Mouse (Mus musculus): ENCODE measurements around the gene Brd9. TPM values are rescaled to one million over a fixed set of nuclear protein-coding genes. Genes with fewer than 3 reads are reported as not detected.

The Brd9 gene
- polyA plus RNA-seq (2015; fragmentation: Nextera tagmentation; extraction: Ambion mirVana): 68.8 and 78.1 TPM in 2 replicates

DNA sequence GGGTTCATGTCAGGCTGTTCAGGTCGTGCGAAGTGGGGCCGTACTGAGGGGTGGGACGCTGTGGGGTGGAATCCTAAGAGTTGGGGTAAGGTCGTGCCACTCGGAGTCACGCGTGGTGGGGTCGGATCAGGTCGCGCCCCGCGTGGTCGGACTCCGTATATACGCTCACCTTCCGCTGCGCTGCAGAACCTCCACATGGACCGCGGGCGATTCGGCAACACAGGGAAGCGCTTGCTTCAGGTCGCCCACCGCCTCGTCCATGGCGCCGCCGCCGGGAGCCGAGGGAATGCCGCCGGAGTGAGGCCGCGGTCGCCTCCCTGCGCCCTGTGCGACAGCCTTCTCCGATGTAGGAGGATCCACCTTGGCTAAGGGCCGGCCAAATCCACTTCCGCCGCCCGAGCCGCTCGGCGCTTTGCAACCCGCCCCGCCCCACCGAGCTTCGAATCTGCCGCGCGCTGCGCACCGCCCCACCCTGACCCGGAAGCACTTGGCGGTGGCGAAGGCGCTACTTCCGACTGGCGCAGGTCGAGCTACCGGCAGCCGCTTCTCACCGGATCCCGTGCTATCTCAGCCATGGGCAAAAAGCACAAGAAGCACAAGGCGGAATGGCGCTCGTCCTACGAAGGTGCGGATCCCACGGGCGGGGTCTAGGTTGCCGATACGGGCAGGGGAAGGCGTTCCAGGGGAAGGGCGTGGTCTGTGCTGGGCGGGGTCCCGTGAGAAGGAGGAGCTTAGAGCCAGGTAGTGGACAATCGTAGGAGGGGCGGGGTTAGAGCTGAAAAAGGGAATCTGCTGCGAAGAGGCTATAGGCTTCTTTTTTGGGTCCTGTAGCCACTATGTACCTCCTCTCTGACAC is at the start of gene Brd9, which contains the start of gene Trip13:
Gene Brd9 (plus strand): TSS at position 491 of the 856 bp plus-strand sequence.
Gene Trip13 (minus strand): TSS at position 464 of the 856 bp plus-strand sequence.
- Histone ChIP-seq H3K9ac (replicated peaks) (peak within 1 kb of the TSS; percentile 82), H3K4me2 (peak within 1 kb of the TSS; percentile 91), H3K4me3 (replicated peaks) (peak within 1 kb of the TSS; percentile 85), H3K27me3 (replicated peaks) (no peaks in the 10 kb centered on the region), H3K27ac (replicated peaks) (peak within 1 kb of the TSS; percentile 89), H3K4me1 (peaks cover 17% of the 10 kb centered on the region), H3K36me3 (peaks cover 25% of the 10 kb centered on the region), H3K9me3 (replicated peaks) (no peaks in the 10 kb centered on the region)
- under 1% methylated on average over 78 of the region's 82 CpGs for WGBS
- ATAC-seq (ENCODE audit: low FRiP score): peak; percentile 99

DNA sequence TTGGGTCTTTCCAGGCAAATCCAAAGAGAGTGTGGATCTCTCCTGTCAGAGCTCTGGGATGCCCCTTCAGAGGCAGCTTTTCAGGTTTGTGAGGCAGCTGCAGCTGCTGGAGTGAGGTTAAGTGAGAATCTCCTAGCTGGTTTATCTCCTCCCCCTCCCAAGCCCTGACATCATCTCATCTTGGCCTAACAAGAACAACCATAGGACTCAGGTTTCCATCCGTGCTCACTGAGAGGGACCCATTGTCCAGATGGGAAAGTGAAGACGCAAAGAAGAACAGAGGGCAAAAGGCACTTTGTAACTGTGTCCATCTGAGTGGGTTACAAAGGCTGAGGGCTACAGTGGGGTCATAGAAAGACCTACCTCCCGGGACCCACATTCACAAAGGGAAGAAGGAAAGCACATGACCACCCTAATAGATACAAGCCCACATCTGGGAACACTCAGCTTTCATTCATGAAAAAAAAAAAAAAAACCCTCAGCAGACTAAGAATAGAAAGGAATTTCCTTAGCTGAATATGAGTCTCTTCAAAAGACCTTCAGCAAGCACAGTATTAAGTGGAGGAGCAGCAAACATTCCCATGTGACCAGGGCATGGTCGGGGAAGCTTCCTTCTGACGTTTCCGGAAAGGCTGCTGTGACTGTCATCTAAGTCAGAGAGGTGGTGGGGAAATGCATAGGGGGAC is 45.0 kb upstream of the Brd9 start:
- Histone ChIP-seq H3K36me3 (no peaks in the 10 kb centered on the region), H3K9ac (replicated peaks) (no peak overlapping the region), H3K4me1 (no peaks in the 10 kb centered on the region), H3K9me3 (replicated peaks) (no peaks in the 10 kb centered on the region), H3K27me3 (replicated peaks) (no peaks in the 10 kb centered on the region), H3K4me2 (no peak overlapping the region), H3K4me3 (replicated peaks) (no peak overlapping the region), H3K27ac (replicated peaks) (no peak overlapping the region)
- WGBS: 68% methylated on average over 6 of the region's 6 CpGs
- no peak for ATAC-seq (ENCODE audit: low FRiP score)

DNA sequence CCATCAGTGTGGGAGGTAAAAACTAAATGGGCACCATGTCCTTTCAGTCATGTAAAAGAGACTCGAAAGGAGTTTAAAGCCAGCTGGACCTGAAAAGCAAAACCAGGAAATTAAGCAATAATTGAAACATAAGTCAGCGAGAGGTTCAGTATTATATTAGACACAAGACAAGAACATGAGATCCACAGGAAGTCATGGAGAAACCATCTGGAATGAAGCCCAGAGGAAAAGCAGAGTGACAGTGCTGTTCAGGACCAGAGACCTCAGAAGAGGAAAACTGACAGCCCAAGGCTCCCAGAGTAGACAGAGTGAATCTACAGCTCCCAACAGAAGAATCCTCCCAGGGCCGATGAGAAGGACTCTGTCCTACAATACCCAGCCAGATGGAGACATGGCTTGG is 40.0 kb upstream of the Brd9 start:
- WGBS: 92% methylated on average over 3 of the region's 3 CpGs
- H3K4me2 ChIP-seq: no peak overlapping the region

DNA sequence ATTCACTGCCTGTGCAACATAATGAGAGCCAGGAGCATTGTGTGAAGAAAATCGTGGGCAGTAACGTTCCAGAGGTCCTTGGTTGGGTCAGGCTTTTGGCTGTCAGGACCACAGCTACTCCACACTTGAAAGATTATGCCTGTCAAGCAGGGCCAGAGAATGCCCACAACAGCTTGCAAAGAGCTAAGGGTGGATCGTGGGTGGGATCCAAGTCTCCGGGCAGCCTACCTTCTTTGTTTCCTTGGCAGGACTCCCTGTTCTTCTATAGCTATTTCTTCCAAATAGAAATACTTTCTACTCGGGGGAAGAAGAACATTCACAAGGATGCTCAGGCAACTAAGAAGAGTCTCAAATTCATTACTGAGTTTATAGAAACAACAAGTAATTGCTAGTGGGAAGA is 30.5 kb upstream of the Brd9 start:
- no peaks in the 10 kb centered on the region for H3K9me3 ChIP-seq (replicated peaks)
- H3K4me1 ChIP-seq: no peaks in the 10 kb centered on the region
- no peak overlapping the region for H3K4me3 ChIP-seq (replicated peaks)
- H3K36me3 ChIP-seq: no peaks in the 10 kb centered on the region
- H3K9ac ChIP-seq (replicated peaks): no peak overlapping the region
- H3K4me2 ChIP-seq: no peak overlapping the region
- no peak overlapping the region for H3K27ac ChIP-seq (replicated peaks)
- ATAC-seq (ENCODE audit: low FRiP score): no peak
- 85% methylated on average over 5 of the region's 5 CpGs for WGBS
- no peaks in the 10 kb centered on the region for H3K27me3 ChIP-seq (replicated peaks)

More for the DNA sequence above, 40.0 kb upstream of the Brd9 start:
- no peaks in the 10 kb centered on the region for H3K4me1 ChIP-seq
- no peaks in the 10 kb centered on the region for H3K27me3 ChIP-seq (replicated peaks)
- no peak overlapping the region for H3K27ac ChIP-seq (replicated peaks)
- no peak overlapping the region for H3K9ac ChIP-seq (replicated peaks)
- no peaks in the 10 kb centered on the region for H3K9me3 ChIP-seq (replicated peaks)
- ATAC-seq (ENCODE audit: low FRiP score): no peak
- H3K4me3 ChIP-seq (replicated peaks): no peak overlapping the region
- no peaks in the 10 kb centered on the region for H3K36me3 ChIP-seq

DNA sequence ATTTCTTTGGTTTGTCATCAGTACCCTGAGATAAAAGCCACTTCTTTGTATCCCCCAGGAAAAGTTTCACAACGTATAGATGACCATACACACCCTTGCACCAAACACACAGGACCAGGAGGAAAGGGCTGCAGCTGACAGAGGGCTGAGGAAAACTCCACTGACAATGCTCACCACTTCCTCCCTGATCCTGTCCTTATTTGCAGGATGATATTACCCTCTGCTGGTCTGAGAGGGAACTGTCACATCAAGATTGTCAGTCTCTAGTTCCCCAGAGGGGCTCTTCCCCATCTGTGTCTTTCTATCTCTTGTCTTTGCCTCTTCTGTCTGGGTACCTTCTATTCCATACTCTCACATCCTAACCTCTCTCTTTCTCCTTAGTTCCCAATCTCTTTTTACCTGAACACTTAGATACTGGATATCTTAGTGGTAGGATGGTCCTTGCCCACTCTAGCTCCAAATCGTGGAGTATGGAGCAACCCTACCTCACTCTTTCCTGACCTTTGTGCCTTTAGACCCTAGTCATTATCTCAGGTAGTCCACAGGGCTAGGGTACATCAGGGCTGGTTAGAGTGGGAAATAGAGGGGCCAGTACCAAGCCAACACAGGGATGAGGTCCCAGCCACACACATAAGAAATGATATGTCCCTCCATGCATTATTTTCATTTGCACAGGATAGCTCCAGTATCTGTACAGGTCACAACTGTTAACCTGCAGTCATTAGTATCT is 29.8 kb upstream of the Brd9 start:
- ATAC-seq (ENCODE audit: low FRiP score): peak; percentile 88
- Histone ChIP-seq H3K36me3 (no peaks in the 10 kb centered on the region), H3K27me3 (replicated peaks) (no peaks in the 10 kb centered on the region), H3K9ac (replicated peaks) (no peak overlapping the region), H3K4me2 (no peak overlapping the region), H3K4me3 (replicated peaks) (no peak overlapping the region), H3K4me1 (no peaks in the 10 kb centered on the region), H3K9me3 (replicated peaks) (no peaks in the 10 kb centered on the region), H3K27ac (replicated peaks) (no peak overlapping the region)
- 71% methylated on average over 2 of the region's 2 CpGs for whole genome bisulfite sequencing

DNA sequence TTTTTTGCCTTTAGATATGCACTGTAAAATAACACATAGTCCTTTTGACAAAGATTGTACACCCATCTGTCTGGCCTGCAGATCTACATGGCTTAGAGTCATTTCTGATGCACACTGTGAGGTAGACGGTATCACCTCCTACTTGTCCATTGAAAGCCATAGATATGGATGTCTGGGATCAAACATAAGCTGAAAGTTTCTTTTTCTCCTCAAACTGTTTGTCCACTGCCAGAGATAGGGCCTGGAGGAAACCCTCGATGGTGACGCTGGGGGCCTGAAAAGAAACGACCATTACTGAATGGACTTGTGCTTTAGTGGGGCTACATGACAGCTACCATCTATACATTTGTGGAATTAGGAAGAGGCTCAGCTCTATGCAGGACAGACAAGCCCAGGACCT is 24.5 kb upstream of the Brd9 start:
- Histone ChIP-seq H3K4me3 (replicated peaks) (no peak overlapping the region), H3K4me2 (no peak overlapping the region)

DNA sequence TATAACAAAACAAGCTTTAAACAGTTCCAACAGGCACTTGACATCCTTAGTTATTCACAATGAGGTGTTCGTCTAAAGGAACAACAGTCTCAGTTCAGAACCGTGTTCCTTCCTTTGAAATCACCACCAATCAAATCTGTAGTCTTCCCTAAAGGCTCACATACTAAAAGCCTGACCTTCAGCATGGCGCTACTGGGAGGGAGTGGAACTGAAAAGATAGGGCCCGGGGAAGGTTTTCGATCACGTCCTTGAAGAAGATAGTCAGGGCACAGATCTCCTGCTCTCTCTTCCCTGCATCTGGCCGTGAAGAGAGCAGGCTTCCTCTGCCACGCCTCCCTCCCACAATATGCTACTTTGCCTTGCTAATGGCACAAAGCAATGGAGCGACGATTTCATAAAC is 5.4 kb upstream of the Brd9 start:
- Histone ChIP-seq H3K27ac (replicated peaks) (no peak overlapping the region), H3K4me3 (replicated peaks) (no peak overlapping the region), H3K9me3 (replicated peaks) (no peaks in the 10 kb centered on the region), H3K4me1 (peaks cover 4% of the 10 kb centered on the region), H3K36me3 (peaks cover 18% of the 10 kb centered on the region), H3K27me3 (replicated peaks) (no peaks in the 10 kb centered on the region), H3K4me2 (no peak overlapping the region), H3K9ac (replicated peaks) (no peak overlapping the region)
- no peak for ATAC-seq (ENCODE audit: low FRiP score)
- 92% methylated on average over 10 of the region's 10 CpGs for WGBS

More for the DNA sequence above, 24.5 kb upstream of the Brd9 start:
- Histone ChIP-seq H3K36me3 (peaks cover 15% of the 10 kb centered on the region), H3K9me3 (replicated peaks) (no peaks in the 10 kb centered on the region), H3K27me3 (replicated peaks) (no peaks in the 10 kb centered on the region), H3K27ac (replicated peaks) (no peak overlapping the region), H3K4me1 (no peaks in the 10 kb centered on the region), H3K9ac (replicated peaks) (no peak overlapping the region)
- WGBS: 95% methylated on average over 4 of the region's 4 CpGs
- ATAC-seq (ENCODE audit: low FRiP score): no peak

DNA sequence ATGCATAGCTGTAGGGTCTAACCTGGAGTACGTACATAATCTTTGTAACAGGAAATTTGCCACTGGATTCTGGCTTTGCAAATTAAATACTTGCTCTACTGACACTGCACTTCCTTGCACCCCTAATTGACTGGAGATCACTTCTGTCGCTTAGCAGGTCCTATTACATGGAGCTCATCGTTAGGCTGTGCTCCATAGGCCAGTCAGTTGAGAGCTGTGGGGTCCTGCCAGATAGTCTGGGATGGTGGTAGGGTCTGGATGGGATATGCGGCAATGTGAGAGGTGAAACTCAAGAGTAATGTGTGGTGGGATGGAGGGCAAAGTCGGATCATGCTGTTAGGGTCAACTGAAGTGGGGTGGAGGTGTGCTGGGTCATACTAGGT is 682 bp upstream of the Brd9 start:
- Histone ChIP-seq H3K27me3 (replicated peaks) (no peaks in the 10 kb centered on the region), H3K27ac (replicated peaks) (no peak overlapping the region), H3K4me3 (replicated peaks) (peak overlapping the region; percentile 85), H3K9me3 (replicated peaks) (no peaks in the 10 kb centered on the region), H3K36me3 (peaks cover 19% of the 10 kb centered on the region), H3K4me1 (peaks cover 17% of the 10 kb centered on the region), H3K4me2 (peak overlapping the region; percentile 91), H3K9ac (replicated peaks) (peak overlapping the region; percentile 82)
- no peak for ATAC-seq (ENCODE audit: low FRiP score)
- WGBS: 13% methylated on average over 5 of the region's 5 CpGs

DNA sequence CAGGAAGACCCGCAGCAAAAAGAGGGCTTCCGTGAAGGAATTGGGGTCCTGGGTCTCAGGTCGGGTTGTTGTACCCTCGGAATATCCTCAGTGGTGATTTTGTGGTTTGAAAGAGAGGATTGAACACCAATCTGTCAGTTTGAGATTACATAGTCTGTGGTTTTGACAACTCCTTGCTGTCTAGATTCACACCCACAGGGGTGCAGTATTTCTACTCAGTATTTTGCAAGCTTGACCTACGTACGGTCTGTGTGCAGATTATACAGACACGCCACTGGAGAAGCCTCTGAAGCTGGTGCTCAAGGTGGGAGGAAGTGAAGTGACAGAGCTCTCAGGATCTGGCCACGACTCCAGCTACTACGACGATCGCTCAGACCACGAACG is 558 bp downstream of the Brd9 start:
- peak overlapping the region; percentile 85 for H3K4me3 ChIP-seq (replicated peaks)
- peak overlapping the region; percentile 89 for H3K27ac ChIP-seq (replicated peaks)
- peak overlapping the region; percentile 82 for H3K9ac ChIP-seq (replicated peaks)
- H3K9me3 ChIP-seq (replicated peaks): no peaks in the 10 kb centered on the region
- peak overlapping the region; percentile 91 for H3K4me2 ChIP-seq
- ATAC-seq (ENCODE audit: low FRiP score): peak; percentile 58
- WGBS: 36% methylated on average over 13 of the region's 13 CpGs
- peaks cover 17% of the 10 kb centered on the region for H3K4me1 ChIP-seq
- H3K36me3 ChIP-seq: peaks cover 32% of the 10 kb centered on the region
- no peaks in the 10 kb centered on the region for H3K27me3 ChIP-seq (replicated peaks)

DNA sequence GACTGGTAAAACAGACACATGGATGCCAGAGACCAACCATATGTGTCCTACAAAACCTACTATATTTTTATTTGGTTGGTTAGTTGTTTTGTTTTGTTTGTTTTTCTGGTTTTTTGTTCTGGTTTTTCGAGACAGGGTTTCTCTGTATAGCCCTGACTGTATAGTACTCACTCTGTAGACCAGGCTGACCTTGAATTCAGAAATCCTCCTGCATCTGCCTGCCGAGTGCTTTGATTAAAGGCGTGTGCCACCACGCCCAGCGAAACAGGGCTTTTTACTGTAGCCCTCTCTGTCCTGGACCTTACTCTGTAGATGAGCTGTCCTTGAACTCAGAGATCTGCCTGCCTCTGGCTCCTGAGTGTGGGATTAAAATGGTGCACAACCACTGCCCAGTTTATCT is 1.5 kb downstream of the Brd9 start:
- H3K4me3 ChIP-seq (replicated peaks): no peak overlapping the region
- no peak for ATAC-seq (ENCODE audit: low FRiP score)
- 95% methylated on average over 5 of the region's 5 CpGs for WGBS
- no peaks in the 10 kb centered on the region for H3K9me3 ChIP-seq (replicated peaks)
- H3K27ac ChIP-seq (replicated peaks): no peak overlapping the region
- H3K36me3 ChIP-seq: peaks cover 41% of the 10 kb centered on the region
- no peak overlapping the region for H3K4me2 ChIP-seq
- no peak overlapping the region for H3K9ac ChIP-seq (replicated peaks)
- peaks cover 17% of the 10 kb centered on the region for H3K4me1 ChIP-seq
- H3K27me3 ChIP-seq (replicated peaks): no peaks in the 10 kb centered on the region

DNA sequence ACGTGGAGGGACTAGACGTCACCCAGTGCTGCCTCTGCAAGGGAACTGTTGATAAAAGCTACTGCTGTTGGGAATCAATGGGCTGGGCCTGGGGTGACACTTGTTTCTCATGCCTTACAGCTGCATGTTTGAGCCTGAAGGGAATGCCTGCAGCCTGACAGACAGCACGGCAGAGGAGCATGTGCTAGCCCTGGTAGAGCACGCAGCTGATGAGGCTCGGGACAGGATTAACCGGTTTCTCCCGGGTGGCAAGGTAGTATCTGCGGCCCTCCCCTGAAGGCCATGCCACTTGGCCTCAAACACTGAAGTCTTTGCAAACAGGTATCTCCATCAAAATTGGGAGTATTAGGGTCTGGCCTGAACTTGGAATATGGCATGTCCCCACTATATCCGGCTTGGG is 7.0 kb downstream of the Brd9 start:
- H3K9ac ChIP-seq (replicated peaks): no peak overlapping the region
- WGBS: 94% methylated on average over 9 of the region's 9 CpGs
- peaks cover 89% of the 10 kb centered on the region for H3K36me3 ChIP-seq
- peaks cover 4% of the 10 kb centered on the region; the same call in 1 of the 2 replicates for H3K4me1 ChIP-seq
- ATAC-seq (ENCODE audit: low FRiP score): no peak
- no peaks in the 10 kb centered on the region for H3K27me3 ChIP-seq (replicated peaks)
- no peaks in the 10 kb centered on the region for H3K9me3 ChIP-seq (replicated peaks)
- H3K4me2 ChIP-seq: no peak overlapping the region
- H3K27ac ChIP-seq (replicated peaks): no peak overlapping the region
- no peak overlapping the region for H3K4me3 ChIP-seq (replicated peaks)

Measured in neural tube, embryonic 15.5 days (tissue).